Mouse (Mus musculus) midbrain, embryonic 14.5 days (tissue): ENCODE data around the gene Pitpna. TPM values are rescaled to one million over a fixed set of nuclear protein-coding genes. Genes with fewer than 3 reads are reported as not detected.

Experiments used
- ATAC-seq: fragments of 200-750 bp; cut with Nextera tagmentation; 2 replicates; pipeline ENCODE4 v1.8.0; 2017; ENCODE audit warnings: moderate number of reproducible peaks, moderate library complexity; ENCODE audit not compliant: low FRiP score, low TSS enrichment
- DNase-seq: peaks from one replicate; pipeline ENCODE4 v3.0.0-alpha.2; 2015
- H3K27ac ChIP-seq: fragments of 300-500 bp; sonication (generic); replicated peaks from 2 replicates; pipeline ENCODE4 v1.5.1; 2014; ENCODE audit warnings: mild to moderate bottlenecking, low read depth, low read length, moderate library complexity
- H3K27me3 ChIP-seq: fragments of 300-500 bp; sonication (generic); 2 replicates; pipeline ENCODE4 v1.6.1; 2014; ENCODE audit warnings: low read length, control low read depth, mixed read lengths; ENCODE audit not compliant: control insufficient read depth, insufficient read depth
- H3K36me3 ChIP-seq: fragments of 300-500 bp; sonication (generic); 2 replicates; pipeline ENCODE4 v1.6.1; 2014; ENCODE audit warnings: low read length, control low read depth; ENCODE audit not compliant: control insufficient read depth, insufficient read depth
- H3K4me1 ChIP-seq: fragments of 300-500 bp; sonication (generic); 2 replicates; pipeline ENCODE4 v1.6.1; 2014; ENCODE audit warnings: mild to moderate bottlenecking, antibody characterized with exemption, low read length, control low read depth; ENCODE audit not compliant: control insufficient read depth, insufficient read depth
- H3K4me2 ChIP-seq: fragments of 300-500 bp; sonication (generic); 2 replicates; pipeline ENCODE4 v1.6.1; 2014; ENCODE audit warnings: mild to moderate bottlenecking, low read length, moderate library complexity
- H3K4me3 ChIP-seq: fragments of 300-500 bp; sonication (generic); replicated peaks from 2 replicates; pipeline ENCODE4 v1.5.1; 2014; ENCODE audit warnings: low read depth, low read length
- H3K9ac ChIP-seq: fragments of 300-500 bp; sonication (generic); replicated peaks from 2 replicates; pipeline ENCODE4 v1.6.1; 2014; ENCODE audit warnings: mild to moderate bottlenecking, low read length, moderate library complexity
- H3K9me3 ChIP-seq: fragments of 300-500 bp; sonication (generic); 2 replicates; pipeline ENCODE4 v1.6.1; 2016; ENCODE audit warnings: low read length, control low read depth, mixed read lengths; ENCODE audit not compliant: control insufficient read depth
- WGBS: fragments of 180-500 bp; shearing (Covaris S2); extraction: QIAGEN DNeasy Blood & Tissue Kit; methylation state at CpG from one replicate; pipeline ENCODE4 v1.1.7; 2014; 5-methylcytosine and 5-hydroxymethylcytosine counted together
- polyA plus RNA-seq: library from polyadenylated mRNA; unstranded; fragments of >200 nt; fragmentation: Nextera tagmentation; extraction: Ambion mirVana; gene quantifications from 2 replicates; pipeline ENCODE4 v1.2.1, GENCODE M21; 2014

Gene Pitpna
- polyA plus RNA-seq, 1 experiment from 2014 or later, result 115 TPM

- Histone ChIP-seq H3K27ac (no peak overlapping the region), H3K36me3 (peaks cover 6% of the 10 kb centered on the region), H3K4me3 (no peak overlapping the region), H3K4me2 (no peak overlapping the region), H3K9ac (no peak overlapping the region), H3K4me1 (peaks cover 19% of the 10 kb centered on the region), H3K9me3 (no peaks in the 10 kb centered on the region), H3K27me3 (peaks cover 15% of the 10 kb centered on the region; the same call in 1 of the 2 replicates)
- WGBS, result 81% methylated on average over 4 of the region's 4 CpGs
- ATAC-seq (no peak), DNase-seq (no peak)
These were observed 61.3 kb downstream of the Pitpna start for GRCm38 (mm10) chr11:75649155-75649561.

- Histone ChIP-seq H3K4me1 (peaks cover 23% of the 10 kb centered on the region), H3K4me2 (peak within 1 kb of the TSS; percentile 83), H3K9ac (peak within 1 kb of the TSS; percentile 65), H3K27ac (no peak within 1 kb of the TSS), H3K9me3 (no peaks in the 10 kb centered on the region), H3K4me3 (peak within 1 kb of the TSS; percentile 44), H3K27me3 (peaks cover 25% of the 10 kb centered on the region), H3K36me3 (peaks cover 4% of the 10 kb centered on the region)
- DNase-seq (no peak), ATAC-seq (no peak)
- WGBS, result 66% methylated on average over 7 of the region's 7 CpGs
These were observed 62.4 kb downstream of the Pitpna start, which contains the start of gene Myo1c for GRCm38 (mm10) chr11:75650311-75650710. Gene Myo1c, plus strand, starts transcription at chr11:75650504.

- Histone ChIP-seq H3K9me3 (no peaks in the 10 kb centered on the region), H3K4me3 (peak overlapping the region; percentile 44), H3K27me3 (peaks cover 32% of the 10 kb centered on the region), H3K36me3 (no peaks in the 10 kb centered on the region), H3K4me2 (peak overlapping the region; percentile 83), H3K4me1 (peaks cover 30% of the 10 kb centered on the region), H3K9ac (peak overlapping the region; percentile 65), H3K27ac (no peak overlapping the region)
- DNase-seq, result no peak
- 52% methylated on average over 13 of the region's 13 CpGs for WGBS
- ATAC-seq, result 0 out of 2 replicates have a peak, but pooled peaks have one; percentile 1
These were observed 63.1 kb downstream of the Pitpna start for GRCm38 (mm10) chr11:75650958-75651425.

- Histone ChIP-seq H3K27me3 (peaks cover 35% of the 10 kb centered on the region), H3K9ac (peak overlapping the region; percentile 65), H3K4me3 (peak overlapping the region; percentile 44), H3K4me2 (peak overlapping the region; percentile 83), H3K4me1 (peaks cover 36% of the 10 kb centered on the region), H3K9me3 (no peaks in the 10 kb centered on the region), H3K27ac (0 out of 2 replicates have a peak overlapping the region, but pooled peaks have one; percentile 22), H3K36me3 (no peaks in the 10 kb centered on the region)
- WGBS, result under 1% methylated on average over 51 of the region's 54 CpGs
- DNase-seq, result peak; percentile 76
- ATAC-seq, result peak; percentile 26; the same call in 1 of the 2 replicates
These were observed 63.7 kb downstream of the Pitpna start for GRCm38 (mm10) chr11:75651426-75652221.

- ATAC-seq (no peak), DNase-seq (peak; percentile 3)
- peaks cover 37% of the 10 kb centered on the region for H3K27me3 ChIP-seq
- H3K36me3 ChIP-seq, result no peaks in the 10 kb centered on the region
- H3K9me3 ChIP-seq, result no peaks in the 10 kb centered on the region
- H3K4me2 ChIP-seq, result peak overlapping the region; percentile 83
- H3K27ac ChIP-seq, result 0 out of 2 replicates have a peak overlapping the region, but pooled peaks have one; percentile 22
- peak overlapping the region; percentile 65 for H3K9ac ChIP-seq
- H3K4me1 ChIP-seq, result peaks cover 36% of the 10 kb centered on the region
- WGBS, result 23% methylated on average over 20 of the region's 20 CpGs
- peak overlapping the region; percentile 44 for H3K4me3 ChIP-seq
These were observed 64.5 kb downstream of the Pitpna start for GRCm38 (mm10) chr11:75652222-75652941.

GRCm38 (mm10) chr11:75652942-75653684 is 65.2 kb downstream of the Pitpna start:
- WGBS, result 31% methylated on average over 14 of the region's 14 CpGs
- peak; percentile 8 for DNase-seq
- ATAC-seq, result no peak
- Histone ChIP-seq H3K9me3 (no peaks in the 10 kb centered on the region), H3K27me3 (peaks cover 37% of the 10 kb centered on the region), H3K4me2 (peak overlapping the region; percentile 73), H3K9ac (no peak overlapping the region), H3K27ac (no peak overlapping the region), H3K4me1 (peaks cover 36% of the 10 kb centered on the region), H3K4me3 (peak overlapping the region; percentile 40), H3K36me3 (no peaks in the 10 kb centered on the region)

GRCm38 (mm10) chr11:75653781-75654470 is 66.0 kb downstream of the Pitpna start:
- Histone ChIP-seq H3K36me3 (no peaks in the 10 kb centered on the region), H3K27me3 (peaks cover 37% of the 10 kb centered on the region), H3K9ac (peak overlapping the region; percentile 42), H3K4me3 (peak overlapping the region; percentile 40), H3K27ac (no peak overlapping the region), H3K4me1 (peaks cover 36% of the 10 kb centered on the region), H3K4me2 (peak overlapping the region; percentile 73), H3K9me3 (no peaks in the 10 kb centered on the region)
- WGBS, result under 1% methylated on average over 44 of the region's 45 CpGs
- DNase-seq, result peak; percentile 81
- ATAC-seq, result peak; percentile 49
